Mouse (Mus musculus): ENCODE measurements around the gene Acot4.
"Not testable (repeated sequence)": the region's sequence is repeated elsewhere in the genome, so short reads cannot be mapped to it uniquely, and the experiment has no call there.

Gene Acot4

GRCm38 (mm10) chr12:84030659-84031332 is 7.4 kb upstream of the Acot4 start:
- peak; percentile 95 for ATAC-seq (ENCODE audit: low TSS enrichment)

GRCm38 (mm10) chr12:84032854-84033253 is 5.3 kb upstream of the Acot4 start:
- ATAC-seq (ENCODE audit: low TSS enrichment): no peak

GRCm38 (mm10) chr12:84033302-84033701 is 4.9 kb upstream of the Acot4 start:
- ATAC-seq (ENCODE audit: low TSS enrichment): not testable (repeated sequence)

- no peak for ATAC-seq (ENCODE audit: low TSS enrichment)
These were observed 4.1 kb upstream of the Acot4 start for GRCm38 (mm10) chr12:84034108-84034507.

- ATAC-seq (ENCODE audit: low TSS enrichment): peak; percentile 70; the same call in 1 of the 2 replicates
These were observed 522 bp downstream of the Acot4 start, which contains the start of gene Gm49366 for GRCm38 (mm10) chr12:84038691-84039111. Gm49366 (plus strand) TSS chr12:84038935.

- no peak for ATAC-seq (ENCODE audit: low TSS enrichment)
These were observed 4.1 kb downstream of the Acot4 start for GRCm38 (mm10) chr12:84042248-84042647.

GRCm38 (mm10) chr12:84044045-84044444 is 5.9 kb downstream of the Acot4 start:
- ATAC-seq (ENCODE audit: low TSS enrichment): no peak

GRCm38 (mm10) chr12:84046906-84047305 is 8.7 kb downstream of the Acot4 start:
- ATAC-seq (ENCODE audit: low TSS enrichment): no peak

GRCm38 (mm10) chr12:84050744-84051143 is 12.6 kb downstream of the Acot4 start:
- not testable (repeated sequence) for ATAC-seq (ENCODE audit: low TSS enrichment)

GRCm38 (mm10) chr12:84051937-84052474 is 13.8 kb downstream of the Acot4 start, which contains the start of gene Acot3:
Acot3 (plus strand) TSS chr12:84052144.
- ATAC-seq (ENCODE audit: low TSS enrichment): no peak

- no peak for ATAC-seq (ENCODE audit: low TSS enrichment)
These were observed 14.4 kb downstream of the Acot4 start for GRCm38 (mm10) chr12:84052609-84053008.

- peak; percentile 50; the same call in 1 of the 2 replicates for ATAC-seq (ENCODE audit: low TSS enrichment)
These were observed 15.0 kb downstream of the Acot4 start for GRCm38 (mm10) chr12:84053173-84053572.

- peak; percentile 55; the same call in 1 of the 2 replicates for ATAC-seq (ENCODE audit: low TSS enrichment)
These were observed 15.7 kb downstream of the Acot4 start for GRCm38 (mm10) chr12:84053679-84054391.

- ATAC-seq (ENCODE audit: low TSS enrichment): peak; percentile 64; the same call in 1 of the 2 replicates
These were observed 22.8 kb downstream of the Acot4 start for GRCm38 (mm10) chr12:84060946-84061345.

- ATAC-seq (ENCODE audit: low TSS enrichment): no peak
These were observed 24.2 kb downstream of the Acot4 start for GRCm38 (mm10) chr12:84062336-84062735.

- ATAC-seq (ENCODE audit: low TSS enrichment): no peak
These were observed 25.0 kb downstream of the Acot4 start for GRCm38 (mm10) chr12:84063228-84063627.

- ATAC-seq (ENCODE audit: low TSS enrichment): no peak
These were observed 25.7 kb downstream of the Acot4 start for GRCm38 (mm10) chr12:84063833-84064232.

GRCm38 (mm10) chr12:84064621-84065020 is 26.4 kb downstream of the Acot4 start:
- ATAC-seq (ENCODE audit: low TSS enrichment): no peak

- no peak for ATAC-seq (ENCODE audit: low TSS enrichment)
These were observed 29.6 kb downstream of the Acot4 start for GRCm38 (mm10) chr12:84067752-84068151.

GRCm38 (mm10) chr12:84068296-84068695 is 30.1 kb downstream of the Acot4 start:
- ATAC-seq (ENCODE audit: low TSS enrichment): no peak

- ATAC-seq (ENCODE audit: low TSS enrichment): no peak
These were observed 30.8 kb downstream of the Acot4 start, which contains the start of gene Acot5 for GRCm38 (mm10) chr12:84068986-84069385. Acot5 (plus strand) TSS chr12:84069325.

- ATAC-seq (ENCODE audit: low TSS enrichment): peak; percentile 35; the same call in 1 of the 2 replicates
These were observed 31.4 kb downstream of the Acot4 start for GRCm38 (mm10) chr12:84069582-84069981.
